ENCODE assay signal across 16 mouse cellular contexts in the genomic region with DNA sequence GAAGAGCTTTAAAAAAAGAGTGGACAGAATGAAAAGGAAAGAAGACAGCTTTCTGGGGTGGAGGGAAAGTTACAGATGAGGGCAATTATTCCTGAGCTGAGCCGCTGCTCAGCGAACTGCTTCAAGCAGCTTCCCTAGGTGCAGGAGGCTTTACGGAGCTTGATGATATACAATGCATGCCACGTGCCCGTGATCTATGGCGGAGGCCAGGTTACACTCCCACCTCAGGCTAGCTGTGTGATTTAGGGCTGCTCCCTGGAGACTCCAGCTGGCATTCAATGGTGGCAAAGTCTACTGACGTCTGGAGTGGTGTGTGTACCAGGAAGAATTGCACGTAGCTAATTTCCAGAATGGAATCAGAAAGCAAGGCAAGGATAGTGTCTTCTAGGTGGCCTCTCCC.
"Had no signal": no experiment of that assay in that cellular context is flagged by ENCODE, and none has a peak within 500 bp of the region (broad histone marks: within the 10 kb centered on the region; RNA-seq: fewer than 3 reads in every experiment).

No protein-coding gene starts in this region.

- H3K4me3 ChIP-seq: layer of hippocampus, adult 2 months; limb, embryonic 12.5 days; liver, embryonic 13.5 days; lung, embryonic 15.5 days; megakaryocyte, embryonic 14.5 days; midbrain, embryonic 12.5 days had no signal

- H3K9ac ChIP-seq: limb, embryonic 12.5 days; liver, embryonic 13.5 days; liver, postnatal 0 days; lung, embryonic 15.5 days; midbrain, embryonic 12.5 days had no signal

- H3K27me3 ChIP-seq: limb, embryonic 12.5 days; liver, embryonic 13.5 days; lung, embryonic 15.5 days; megakaryocyte, embryonic 14.5 days; midbrain, embryonic 12.5 days had no signal

- ATAC-seq: intestine, embryonic 16.5 days; liver, postnatal 0 days; midbrain, embryonic 16.5 days had no signal

- H3K4me2 ChIP-seq: limb, embryonic 12.5 days; liver, embryonic 13.5 days; lung, embryonic 15.5 days; midbrain, embryonic 12.5 days had no signal

- DNase-seq: kidney, postnatal 25 days; liver; liver, embryonic 13.5 days; liver, postnatal 0 days; lung, postnatal 14 days; right cerebral cortex, adult 18-20 months; thymus, postnatal 4 days had no signal

- H3K4me1 ChIP-seq: liver, embryonic 13.5 days; lung, embryonic 15.5 days; megakaryocyte, embryonic 14.5 days; midbrain, embryonic 12.5 days had no signal

- H3K9me3 ChIP-seq: limb, embryonic 12.5 days; liver, embryonic 13.5 days; lung, embryonic 15.5 days; midbrain, embryonic 12.5 days had no signal

- H3K36me3 ChIP-seq: limb, embryonic 12.5 days; liver, embryonic 13.5 days; lung, embryonic 15.5 days; midbrain, embryonic 12.5 days had no signal

- H3K27ac ChIP-seq: layer of hippocampus, adult 2 months; limb, embryonic 12.5 days; liver, embryonic 13.5 days; lung, embryonic 15.5 days; macrophage; midbrain, embryonic 12.5 days; stomach, postnatal 0 days had no signal
